Mouse (Mus musculus) C2C12 (cell line): ENCODE data around the gene Tut7.

ENCODE experiments used
- CEBPB ChIP-seq: IDR thresholded peaks from one replicate; pipeline ENCODE4 v1.6.1; 2011; ENCODE audit warnings: low read depth, mild to moderate bottlenecking, control low read depth, moderate library complexity
- CTCF ChIP-seq: IDR thresholded peaks from one replicate; pipeline ENCODE4 v1.5.1; 2011; ENCODE audit not compliant: control insufficient read depth, insufficient read depth, insufficient read length
- MYOD1 ChIP-seq: IDR thresholded peaks from one replicate; pipeline ENCODE4 v1.6.1; 2011; ENCODE audit warnings: low read depth; ENCODE audit not compliant: control insufficient read depth, insufficient read length
- MYOG ChIP-seq: IDR thresholded peaks from one replicate; pipeline ENCODE4 v1.6.1; 2011; ENCODE audit not compliant: control insufficient read depth, insufficient read length; ENCODE audit errors: extremely low read depth
- USF1 ChIP-seq: IDR thresholded peaks from one replicate; pipeline ENCODE4 v1.6.1; 2011; ENCODE audit warnings: low read depth, mild to moderate bottlenecking, control low read depth, moderate library complexity

DNA sequence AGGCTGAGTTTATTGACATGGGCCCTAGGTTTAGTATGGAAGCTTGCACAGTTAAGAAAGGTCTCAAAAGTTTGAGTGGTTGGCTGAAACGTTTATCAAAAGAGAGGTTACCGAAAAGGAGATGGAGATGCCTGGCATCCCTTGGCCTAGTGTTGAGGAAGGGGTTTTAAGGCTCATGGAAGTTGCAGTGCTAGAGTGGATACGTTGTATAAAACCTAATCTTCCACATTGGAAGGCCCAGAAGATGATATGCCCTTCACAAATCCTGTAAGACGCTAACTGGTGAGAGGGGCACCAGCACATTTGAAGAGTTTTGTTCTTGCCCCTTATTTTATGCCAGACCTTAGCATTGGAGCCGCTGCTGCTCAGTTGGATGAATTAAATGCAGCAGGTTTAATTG, 21.0 kb upstream of the Tut7 start:
- no peak for TF ChIP-seq MYOD1
- no peak for TF ChIP-seq CTCF
- TF ChIP-seq CEBPB = no peak
- TF ChIP-seq USF1 = no peak
- no peak for TF ChIP-seq MYOG
